Mouse (Mus musculus): Measurements from ENCODE around the gene Ttc23. TPM values are rescaled to one million over a fixed set of nuclear protein-coding genes. Genes with fewer than 3 reads are reported as not detected.

Ttc23 gene
- polyA plus RNA-seq, 1 experiment from 2014 or later = 6.0 TPM

- no peak for ATAC-seq (ENCODE audit: low read depth)
- Histone ChIP-seq H3K27ac (ENCODE audit: low read length) (no peak overlapping the region), H3K4me3 (ENCODE audit: low read depth, low read length) (no peak overlapping the region), H3K4me2 (ENCODE audit: low read depth, low read length) (no peak overlapping the region), H3K9me3 (replicated peaks; ENCODE audit: control insufficient read depth, low read length) (no peaks in the 10 kb centered on the region), H3K36me3 (ENCODE audit: control insufficient read depth, insufficient read depth) (no peaks in the 10 kb centered on the region; the same call in 1 of the 2 replicates), H3K27me3 (ENCODE audit: control insufficient read depth, insufficient read depth, low read depth, low read length) (no peaks in the 10 kb centered on the region), H3K4me1 (ENCODE audit: control insufficient read depth, low read depth, low read length) (no peaks in the 10 kb centered on the region), H3K9ac (ENCODE audit: low read depth, low read length) (no peak overlapping the region)
- WGBS (ENCODE audit: insufficient replicate concordance) = 62% methylated on average over 3 of the region's 3 CpGs
Measured at GRCm38 (mm10) chr7:67717520-67717919, 70.3 kb downstream of the Ttc23 start.

GRCm38 (mm10) chr7:67718804-67719203, 71.6 kb downstream of the Ttc23 start:
- Histone ChIP-seq H3K4me2 (ENCODE audit: low read depth, low read length) (no peak overlapping the region), H3K9ac (ENCODE audit: low read depth, low read length) (no peak overlapping the region), H3K36me3 (ENCODE audit: control insufficient read depth, insufficient read depth) (no peaks in the 10 kb centered on the region), H3K27ac (ENCODE audit: low read length) (no peak overlapping the region), H3K4me3 (ENCODE audit: low read depth, low read length) (no peak overlapping the region), H3K27me3 (ENCODE audit: control insufficient read depth, insufficient read depth, low read depth, low read length) (no peaks in the 10 kb centered on the region), H3K9me3 (replicated peaks; ENCODE audit: control insufficient read depth, low read length) (no peaks in the 10 kb centered on the region), H3K4me1 (ENCODE audit: control insufficient read depth, low read depth, low read length) (no peaks in the 10 kb centered on the region)
- 66% methylated on average over 8 of the region's 8 CpGs for WGBS (ENCODE audit: insufficient replicate concordance)
- ATAC-seq (ENCODE audit: low read depth) = no peak

GRCm38 (mm10) chr7:67722163-67722562, 75.0 kb downstream of the Ttc23 start:
- Histone ChIP-seq H3K27me3 (ENCODE audit: control insufficient read depth, insufficient read depth, low read depth, low read length) (no peaks in the 10 kb centered on the region), H3K9ac (ENCODE audit: low read depth, low read length) (no peak overlapping the region), H3K9me3 (replicated peaks; ENCODE audit: control insufficient read depth, low read length) (no peaks in the 10 kb centered on the region), H3K4me2 (ENCODE audit: low read depth, low read length) (no peak overlapping the region), H3K27ac (ENCODE audit: low read length) (no peak overlapping the region), H3K4me3 (ENCODE audit: low read depth, low read length) (no peak overlapping the region), H3K36me3 (ENCODE audit: control insufficient read depth, insufficient read depth) (no peaks in the 10 kb centered on the region), H3K4me1 (ENCODE audit: control insufficient read depth, low read depth, low read length) (no peaks in the 10 kb centered on the region)
- WGBS (ENCODE audit: insufficient replicate concordance) = 33% methylated on average over 2 of the region's 2 CpGs
- no peak for ATAC-seq (ENCODE audit: low read depth)

GRCm38 (mm10) chr7:67724536-67724935, 77.3 kb downstream of the Ttc23 start:
- H3K36me3 ChIP-seq (ENCODE audit: control insufficient read depth, insufficient read depth) = no peaks in the 10 kb centered on the region; the same call in 1 of the 2 replicates
- WGBS (ENCODE audit: insufficient replicate concordance) = 59% methylated on average over 4 of the region's 4 CpGs
- no peak overlapping the region for H3K4me3 ChIP-seq (ENCODE audit: low read depth, low read length)
- no peak overlapping the region for H3K4me2 ChIP-seq (ENCODE audit: low read depth, low read length)
- no peak overlapping the region for H3K27ac ChIP-seq (ENCODE audit: low read length)
- no peaks in the 10 kb centered on the region for H3K4me1 ChIP-seq (ENCODE audit: control insufficient read depth, low read depth, low read length)
- no peaks in the 10 kb centered on the region for H3K9me3 ChIP-seq (replicated peaks; ENCODE audit: control insufficient read depth, low read length)
- H3K9ac ChIP-seq (ENCODE audit: low read depth, low read length) = no peak overlapping the region
- ATAC-seq (ENCODE audit: low read depth) = no peak
- no peaks in the 10 kb centered on the region for H3K27me3 ChIP-seq (ENCODE audit: control insufficient read depth, insufficient read depth, low read depth, low read length)

GRCm38 (mm10) chr7:67725016-67725415, 77.8 kb downstream of the Ttc23 start:
- ATAC-seq (ENCODE audit: low read depth) = no peak
- Histone ChIP-seq H3K4me3 (ENCODE audit: low read depth, low read length) (no peak overlapping the region), H3K9ac (ENCODE audit: low read depth, low read length) (no peak overlapping the region), H3K27me3 (ENCODE audit: control insufficient read depth, insufficient read depth, low read depth, low read length) (no peaks in the 10 kb centered on the region), H3K27ac (ENCODE audit: low read length) (no peak overlapping the region), H3K4me2 (ENCODE audit: low read depth, low read length) (no peak overlapping the region), H3K9me3 (replicated peaks; ENCODE audit: control insufficient read depth, low read length) (no peaks in the 10 kb centered on the region), H3K4me1 (ENCODE audit: control insufficient read depth, low read depth, low read length) (no peaks in the 10 kb centered on the region), H3K36me3 (ENCODE audit: control insufficient read depth, insufficient read depth) (no peaks in the 10 kb centered on the region; the same call in 1 of the 2 replicates)
- WGBS (ENCODE audit: insufficient replicate concordance) = 72% methylated on average over 9 of the region's 9 CpGs

GRCm38 (mm10) chr7:67728203-67728602, 81.0 kb downstream of the Ttc23 start:
- Histone ChIP-seq H3K9me3 (replicated peaks; ENCODE audit: control insufficient read depth, low read length) (no peaks in the 10 kb centered on the region), H3K4me1 (ENCODE audit: control insufficient read depth, low read depth, low read length) (no peaks in the 10 kb centered on the region), H3K36me3 (ENCODE audit: control insufficient read depth, insufficient read depth) (no peaks in the 10 kb centered on the region; the same call in 1 of the 2 replicates), H3K4me2 (ENCODE audit: low read depth, low read length) (no peak overlapping the region), H3K9ac (ENCODE audit: low read depth, low read length) (no peak overlapping the region), H3K4me3 (ENCODE audit: low read depth, low read length) (no peak overlapping the region), H3K27me3 (ENCODE audit: control insufficient read depth, insufficient read depth, low read depth, low read length) (no peaks in the 10 kb centered on the region), H3K27ac (ENCODE audit: low read length) (no peak overlapping the region)
- 56% methylated on average over 4 of the region's 4 CpGs for WGBS (ENCODE audit: insufficient replicate concordance)
- no peak for ATAC-seq (ENCODE audit: low read depth)

GRCm38 (mm10) chr7:67728809-67729208, 81.6 kb downstream of the Ttc23 start:
- WGBS (ENCODE audit: insufficient replicate concordance) = 65% methylated on average over 4 of the region's 4 CpGs
- no peaks in the 10 kb centered on the region for H3K27me3 ChIP-seq (ENCODE audit: control insufficient read depth, insufficient read depth, low read depth, low read length)
- H3K36me3 ChIP-seq (ENCODE audit: control insufficient read depth, insufficient read depth) = no peaks in the 10 kb centered on the region; the same call in 1 of the 2 replicates

GRCm38 (mm10) chr7:67730431-67731110, 83.4 kb downstream of the Ttc23 start:
- Histone ChIP-seq H3K9me3 (replicated peaks; ENCODE audit: control insufficient read depth, low read length) (no peaks in the 10 kb centered on the region), H3K27me3 (ENCODE audit: control insufficient read depth, insufficient read depth, low read depth, low read length) (no peaks in the 10 kb centered on the region), H3K4me3 (ENCODE audit: low read depth, low read length) (no peak overlapping the region), H3K36me3 (ENCODE audit: control insufficient read depth, insufficient read depth) (no peaks in the 10 kb centered on the region; the same call in 1 of the 2 replicates), H3K9ac (ENCODE audit: low read depth, low read length) (no peak overlapping the region), H3K4me2 (ENCODE audit: low read depth, low read length) (no peak overlapping the region), H3K27ac (ENCODE audit: low read length) (no peak overlapping the region), H3K4me1 (ENCODE audit: control insufficient read depth, low read depth, low read length) (no peaks in the 10 kb centered on the region)
- no peak for ATAC-seq (ENCODE audit: low read depth)
- 49% methylated on average over 5 of the region's 5 CpGs for WGBS (ENCODE audit: insufficient replicate concordance)

More at GRCm38 (mm10) chr7:67728809-67729208, 81.6 kb downstream of the Ttc23 start:
- Histone ChIP-seq H3K4me2 (ENCODE audit: low read depth, low read length) (no peak overlapping the region), H3K4me3 (ENCODE audit: low read depth, low read length) (no peak overlapping the region), H3K9me3 (replicated peaks; ENCODE audit: control insufficient read depth, low read length) (no peaks in the 10 kb centered on the region), H3K4me1 (ENCODE audit: control insufficient read depth, low read depth, low read length) (no peaks in the 10 kb centered on the region), H3K9ac (ENCODE audit: low read depth, low read length) (no peak overlapping the region), H3K27ac (ENCODE audit: low read length) (no peak overlapping the region)
- no peak for ATAC-seq (ENCODE audit: low read depth)

GRCm38 (mm10) chr7:67732276-67732675, 85.1 kb downstream of the Ttc23 start:
- no peak for ATAC-seq (ENCODE audit: low read depth)
- Histone ChIP-seq H3K4me1 (ENCODE audit: control insufficient read depth, low read depth, low read length) (no peaks in the 10 kb centered on the region), H3K9me3 (replicated peaks; ENCODE audit: control insufficient read depth, low read length) (no peaks in the 10 kb centered on the region), H3K36me3 (ENCODE audit: control insufficient read depth, insufficient read depth) (no peaks in the 10 kb centered on the region; the same call in 1 of the 2 replicates), H3K4me2 (ENCODE audit: low read depth, low read length) (no peak overlapping the region), H3K9ac (ENCODE audit: low read depth, low read length) (no peak overlapping the region), H3K27me3 (ENCODE audit: control insufficient read depth, insufficient read depth, low read depth, low read length) (no peaks in the 10 kb centered on the region), H3K27ac (ENCODE audit: low read length) (no peak overlapping the region), H3K4me3 (ENCODE audit: low read depth, low read length) (no peak overlapping the region)
- WGBS (ENCODE audit: insufficient replicate concordance) = 59% methylated on average over 4 of the region's 4 CpGs

Measured in liver, embryonic 16.5 days (tissue).